Mouse (Mus musculus) lung, adult 2 months (tissue): ENCODE data around the gene Zic5.

Experiments used
- CTCF ChIP-seq: fragments of 200-500 bp; IDR thresholded peaks from 2 replicates; pipeline ENCODE4 v1.5.1; 2011; ENCODE audit warnings: mild to moderate bottlenecking, low read length, control low read depth; ENCODE audit not compliant: insufficient read depth
- POLR2A ChIP-seq: fragments of 200-500 bp; IDR thresholded peaks from 2 replicates; pipeline ENCODE4 v1.6.1; 2011; ENCODE audit warnings: low read depth, mild to moderate bottlenecking, control low read depth, low read length, borderline replicate concordance; ENCODE audit errors: extremely low read depth

GRCm38 (mm10) chr14:122487366-122487765 is 21.9 kb upstream of the Zic5 start:
- TF ChIP-seq CTCF (no peak), POLR2A (no peak)
